Mouse (Mus musculus): ENCODE data around the gene Asic3. TPM values are rescaled to one million over a fixed set of nuclear protein-coding genes. Genes with fewer than 3 reads are reported as not detected.

Gene Asic3
- not detected for polyA plus RNA-seq (2017; shearing (Covaris generic))

- no peak for ATAC-seq
Measured at GRCm38 (mm10) chr5:24413042-24413693, at the start of gene Asic3. Gene Asic3 (plus strand): TSS chr5:24413392.

- ATAC-seq: no peak
Measured at GRCm38 (mm10) chr5:24363467-24363866, 49.7 kb upstream of the Asic3 start.

DNA sequence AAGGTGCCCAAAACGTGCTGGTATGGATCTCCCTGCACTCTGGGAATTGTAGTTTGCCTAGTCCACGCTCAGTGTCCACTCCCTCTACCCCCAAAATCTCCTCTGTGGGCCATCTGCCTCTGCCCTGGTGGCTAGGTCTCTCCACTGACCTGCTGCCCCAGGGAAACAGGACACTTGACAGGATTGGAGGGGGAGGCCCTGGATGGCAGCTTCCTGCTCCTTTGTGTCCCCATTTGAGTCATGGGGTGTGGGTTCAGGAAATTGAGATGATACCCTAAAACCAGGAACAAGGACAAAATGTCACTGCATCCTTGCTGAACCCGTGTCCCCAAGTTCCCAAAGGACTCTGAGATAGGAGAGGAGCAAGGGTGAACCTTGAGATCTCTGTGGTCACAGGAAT, 49.1 kb upstream of the Asic3 start:
- no peak for ATAC-seq

- no peak for ATAC-seq
Measured at GRCm38 (mm10) chr5:24364508-24364907, 48.7 kb upstream of the Asic3 start, which contains the start of gene Nos3. Gene Nos3 (plus strand): TSS chr5:24364810.

GRCm38 (mm10) chr5:24364963-24365362, 48.2 kb upstream of the Asic3 start:
- no peak for ATAC-seq

DNA sequence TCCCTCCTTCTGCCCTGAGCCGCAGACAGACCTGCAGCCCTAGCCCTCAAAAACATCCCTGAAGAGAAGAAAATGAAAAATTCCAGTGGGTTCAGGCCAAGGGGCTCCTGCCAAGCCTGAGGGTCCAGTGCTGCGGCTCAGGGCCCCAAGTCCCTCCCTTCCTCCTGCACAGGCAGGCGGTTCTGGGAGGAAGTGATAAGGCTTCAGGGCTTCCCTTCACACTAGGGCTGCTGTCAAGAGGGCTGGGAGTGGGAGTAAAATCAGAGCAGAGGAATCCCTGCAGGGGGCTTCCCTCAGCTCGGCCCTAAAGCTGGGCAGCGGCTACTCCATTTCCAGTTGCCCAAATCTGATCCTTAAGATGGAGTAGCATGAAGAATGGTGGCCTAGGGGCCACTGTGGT, 47.7 kb upstream of the Asic3 start:
- no peak for ATAC-seq

DNA sequence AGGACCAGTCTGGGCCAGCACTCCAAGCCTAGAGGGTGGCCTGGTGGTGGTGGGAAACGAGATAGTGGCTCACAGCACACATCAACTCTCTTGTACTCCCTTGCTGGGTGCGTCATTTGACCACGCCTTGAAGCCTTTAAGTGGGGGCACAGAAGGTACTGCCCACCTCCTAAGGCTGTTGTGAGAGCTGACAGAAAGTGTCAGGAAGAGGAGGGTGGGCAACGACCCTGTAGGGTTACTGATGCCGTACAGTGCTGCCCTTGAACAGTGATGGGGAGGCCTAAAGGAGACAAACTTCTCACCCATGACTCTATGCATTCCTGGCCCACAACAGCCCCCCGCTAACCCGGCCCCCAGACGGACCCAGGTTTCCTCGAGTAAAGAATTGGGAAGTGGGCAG, 46.8 kb upstream of the Asic3 start:
- ATAC-seq: no peak

- no peak for ATAC-seq
Measured at GRCm38 (mm10) chr5:24369767-24370166, 43.4 kb upstream of the Asic3 start.

DNA sequence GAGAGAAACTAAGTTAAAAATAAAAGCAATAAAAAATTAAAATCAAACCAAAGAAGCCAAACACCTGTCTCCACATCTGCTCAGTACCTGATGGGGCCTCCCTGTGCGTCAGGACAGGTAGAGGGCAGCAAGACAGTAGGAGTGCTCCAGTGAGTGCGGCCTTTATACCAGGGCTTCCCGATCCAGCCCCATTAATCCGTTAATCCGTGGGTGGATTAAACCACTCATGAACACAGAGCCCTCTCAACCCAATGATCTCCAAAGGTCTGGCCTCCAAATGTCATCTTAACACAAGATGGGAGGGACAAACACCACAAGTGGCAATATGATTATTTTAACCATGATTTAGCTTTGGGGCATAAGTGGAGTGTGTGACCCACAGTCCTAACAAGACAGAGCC, 39.4 kb upstream of the Asic3 start:
- no peak for ATAC-seq

GRCm38 (mm10) chr5:24374216-24374615, 39.0 kb upstream of the Asic3 start:
- ATAC-seq: no peak

DNA sequence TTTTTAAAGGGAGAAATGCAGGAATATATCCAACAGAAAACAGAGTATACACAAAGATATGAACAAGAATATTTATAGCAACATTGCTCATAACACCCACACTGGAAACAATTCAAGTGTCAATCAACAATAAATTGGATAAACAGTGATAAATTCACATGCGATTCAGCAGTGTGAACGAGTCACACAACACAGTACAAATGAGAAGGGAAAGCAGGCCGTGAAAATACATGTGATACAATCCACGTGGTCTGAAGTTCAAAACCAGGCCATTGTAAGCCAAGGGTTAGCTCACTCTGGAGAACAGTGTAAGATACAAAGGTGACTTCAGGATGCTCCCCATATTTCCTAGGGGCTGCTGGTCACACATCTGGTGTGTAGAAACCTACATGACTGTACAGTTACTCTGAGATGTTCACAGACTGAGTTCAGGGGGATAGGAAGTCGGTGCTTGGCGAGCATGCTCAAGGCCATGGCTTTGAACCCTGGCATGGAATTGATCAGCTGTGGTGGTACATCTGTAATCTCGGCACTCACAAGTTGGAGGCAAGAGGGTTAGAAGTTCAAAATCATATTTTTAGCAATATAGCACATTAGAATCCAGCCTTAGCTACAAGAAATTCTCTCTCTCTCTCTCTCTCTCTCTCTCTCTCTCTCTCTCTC, 38.4 kb upstream of the Asic3 start:
- ATAC-seq: no peak

- ATAC-seq: no peak
Measured at GRCm38 (mm10) chr5:24378700-24379099, 34.5 kb upstream of the Asic3 start.

DNA sequence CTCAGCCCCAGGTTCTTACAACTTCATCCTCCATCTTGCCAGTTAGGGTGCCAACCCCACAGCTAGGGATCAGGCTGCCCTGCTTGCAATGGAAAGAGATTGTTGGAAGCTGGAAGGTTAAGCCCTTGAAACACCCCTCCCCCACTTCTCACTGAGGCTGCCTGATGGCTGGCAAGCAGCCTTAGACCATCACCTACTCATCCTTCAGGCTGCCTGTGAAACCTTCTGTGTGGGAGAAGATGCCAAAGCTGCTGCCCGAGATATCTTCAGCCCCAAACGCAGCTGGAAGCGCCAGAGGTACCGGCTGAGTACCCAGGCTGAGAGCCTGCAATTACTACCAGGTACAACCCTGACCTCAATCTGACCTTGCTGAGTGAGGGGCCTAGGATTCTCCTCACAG, 33.7 kb upstream of the Asic3 start:
- no peak for ATAC-seq

DNA sequence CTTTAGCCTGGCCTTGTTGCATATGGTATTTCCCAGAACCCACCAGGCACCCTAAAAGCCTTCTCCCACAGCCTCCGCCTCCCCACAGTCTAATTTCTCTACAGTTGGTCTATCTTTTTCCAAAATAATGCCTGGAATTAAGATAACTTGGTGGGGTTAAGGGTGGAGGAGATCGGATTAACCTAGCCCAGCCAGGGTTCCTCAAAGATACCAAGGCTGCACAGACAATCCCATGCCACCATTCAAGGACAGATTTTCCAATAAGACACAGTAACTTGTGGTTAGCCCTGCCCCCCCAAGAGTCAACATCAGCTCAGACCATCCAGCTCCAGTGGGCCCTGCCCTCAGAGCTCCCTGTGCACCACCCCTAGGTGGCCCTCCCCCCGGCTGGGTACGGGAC, 32.7 kb upstream of the Asic3 start:
- no peak for ATAC-seq

DNA sequence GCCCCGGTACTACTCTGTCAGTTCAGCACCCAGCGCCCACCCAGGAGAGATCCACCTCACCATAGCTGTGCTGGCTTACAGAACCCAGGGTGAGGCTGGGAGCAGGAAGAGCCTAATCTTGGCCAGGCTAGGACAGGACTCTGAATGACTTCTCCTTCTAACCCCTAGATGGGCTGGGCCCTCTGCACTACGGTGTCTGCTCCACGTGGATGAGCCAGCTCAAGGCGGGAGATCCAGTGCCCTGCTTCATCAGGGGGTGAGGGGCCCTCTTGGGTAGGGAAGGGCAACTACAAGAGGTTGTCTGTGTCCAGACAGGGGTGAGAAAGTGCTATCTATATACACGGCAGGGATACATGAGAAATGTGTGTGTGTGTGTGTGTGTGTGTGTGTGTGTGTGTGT, 31.7 kb upstream of the Asic3 start:
- no peak for ATAC-seq

GRCm38 (mm10) chr5:24381988-24382387, 31.2 kb upstream of the Asic3 start:
- ATAC-seq: no peak

GRCm38 (mm10) chr5:24383026-24383859, 29.9 kb upstream of the Asic3 start:
- peak; percentile 82 for ATAC-seq

DNA sequence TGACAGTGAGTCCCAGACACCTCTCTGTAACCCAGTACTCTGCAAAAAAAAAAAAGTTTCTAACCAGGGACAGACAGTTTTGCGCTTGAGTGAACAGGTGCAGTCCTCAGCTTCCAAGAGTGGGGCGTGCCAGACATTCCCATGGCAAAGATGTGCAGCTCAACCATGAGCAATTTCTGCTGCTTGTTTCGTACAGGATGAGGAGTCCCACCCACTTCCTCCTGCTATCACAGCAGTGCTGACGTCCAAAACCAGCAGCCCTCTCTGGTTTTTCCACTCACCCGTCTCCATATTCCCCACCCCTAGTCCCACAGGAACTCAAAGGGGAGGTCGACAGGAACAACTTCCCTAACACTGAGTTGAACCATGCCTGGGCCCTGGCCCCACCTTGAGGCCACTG, 28.8 kb upstream of the Asic3 start:
- ATAC-seq: peak; percentile 27

- no peak for ATAC-seq
Measured at GRCm38 (mm10) chr5:24385374-24385773, 27.8 kb upstream of the Asic3 start.

DNA sequence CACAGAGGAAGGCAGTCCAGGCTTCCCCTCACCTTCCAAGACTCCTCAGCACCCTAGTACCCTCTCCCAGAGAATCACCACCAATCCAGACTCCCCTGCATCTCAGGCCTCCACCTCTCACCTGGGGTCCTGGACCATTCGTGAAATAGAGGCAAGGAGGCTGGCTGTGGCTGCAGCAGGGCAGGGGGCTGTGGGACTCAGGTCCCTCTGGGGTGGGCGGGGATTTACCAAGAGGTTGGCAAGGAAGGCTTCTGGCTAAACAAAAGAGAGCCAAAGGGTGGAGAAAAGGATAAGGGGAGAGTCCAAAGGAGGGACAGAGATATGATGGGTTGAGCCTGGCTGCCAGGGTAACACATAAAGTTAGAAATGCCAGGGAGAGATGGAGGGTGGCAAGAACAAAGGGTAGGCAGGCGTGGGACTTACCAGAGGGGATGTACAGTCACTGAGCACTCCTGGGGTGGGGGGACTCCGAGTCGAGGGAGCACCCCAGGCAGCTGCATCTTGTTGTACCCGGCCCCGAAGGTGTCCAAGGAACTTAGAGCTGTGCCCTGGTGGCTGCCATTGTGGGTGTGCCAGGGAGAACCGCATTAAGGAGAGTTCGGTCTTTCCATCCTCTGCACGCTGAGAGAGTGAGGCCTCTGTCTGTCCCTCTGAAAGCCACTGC, 27.2 kb upstream of the Asic3 start:
- ATAC-seq: no peak

- ATAC-seq: peak; percentile 17
Measured at GRCm38 (mm10) chr5:24387264-24388241, 25.6 kb upstream of the Asic3 start.

Data from inflammation-experienced regulatory T-cells, adult 6 months (primary cell).